Mouse (Mus musculus) hindbrain, embryonic 11.5 days (tissue): ENCODE measurements around the gene Apba2. TPM values are rescaled to one million over a fixed set of nuclear protein-coding genes. Genes with fewer than 3 reads are reported as not detected.
A peak's percentile ranks its signal among the peaks of the same experiment; 100 is the strongest.

ENCODE experiments used
- ATAC-seq: fragments of 200-750 bp; cut with Nextera tagmentation; 2 replicates; pipeline ENCODE4 v1.8.0; 2017; ENCODE audit warnings: mild to moderate bottlenecking, moderate TSS enrichment, moderate library complexity; ENCODE audit not compliant: low FRiP score
- DNase-seq: peaks from one replicate; pipeline ENCODE4 v3.0.0-alpha.2; 2015; ENCODE audit warnings: low spot score
- H3K27ac ChIP-seq: fragments of 300-500 bp; sonication (generic); 2 replicates; pipeline ENCODE4 v1.5.1; 2014; ENCODE audit warnings: mild to moderate bottlenecking, low read depth, low read length
- H3K27me3 ChIP-seq: fragments of 300-500 bp; sonication (generic); 2 replicates; pipeline ENCODE4 v1.6.1; 2014; ENCODE audit warnings: mild to moderate bottlenecking, low read length, moderate library complexity, mixed read lengths; ENCODE audit not compliant: control insufficient read depth, insufficient read depth
- H3K36me3 ChIP-seq: fragments of 300-500 bp; sonication (generic); 2 replicates; pipeline ENCODE4 v1.6.1; 2014; ENCODE audit warnings: mild to moderate bottlenecking, low read length, moderate library complexity, mixed read lengths; ENCODE audit not compliant: control insufficient read depth, insufficient read depth
- H3K4me1 ChIP-seq: fragments of 300-500 bp; sonication (generic); replicated peaks from 2 replicates; pipeline ENCODE4 v1.6.1; 2014; ENCODE audit warnings: low read length, mixed read lengths; ENCODE audit not compliant: control insufficient read depth, insufficient read depth
- H3K4me2 ChIP-seq: fragments of 300-500 bp; sonication (generic); replicated peaks from 2 replicates; pipeline ENCODE4 v1.6.1; 2014; ENCODE audit warnings: mild to moderate bottlenecking, low read depth, low read length
- H3K4me3 ChIP-seq: fragments of 300-500 bp; sonication (generic); 2 replicates; pipeline ENCODE4 v1.5.1; 2014; ENCODE audit warnings: low read depth, low read length
- H3K9ac ChIP-seq: fragments of 300-500 bp; sonication (generic); 2 replicates; pipeline ENCODE4 v1.6.1; 2014; ENCODE audit warnings: low read depth, low read length
- H3K9me3 ChIP-seq: fragments of 300-500 bp; sonication (generic); 2 replicates; pipeline ENCODE4 v1.6.1; 2016; ENCODE audit warnings: low read length; ENCODE audit not compliant: control insufficient read depth
- WGBS: fragments of 180-500 bp; shearing (Covaris S2); extraction: QIAGEN DNeasy Blood & Tissue Kit; methylation state at CpG from one replicate; pipeline ENCODE4 v1.1.7; 2014; 5-methylcytosine and 5-hydroxymethylcytosine counted together
- polyA plus RNA-seq: library from polyadenylated mRNA; unstranded; fragments of >200 nt; fragmentation: Nextera tagmentation; extraction: Ambion mirVana; gene quantifications from 2 replicates; pipeline ENCODE4 v1.2.1, GENCODE M21; 2014

The Apba2 gene
- polyA plus RNA-seq, 1 experiment from 2014 or later, result 67.0 TPM

DNA sequence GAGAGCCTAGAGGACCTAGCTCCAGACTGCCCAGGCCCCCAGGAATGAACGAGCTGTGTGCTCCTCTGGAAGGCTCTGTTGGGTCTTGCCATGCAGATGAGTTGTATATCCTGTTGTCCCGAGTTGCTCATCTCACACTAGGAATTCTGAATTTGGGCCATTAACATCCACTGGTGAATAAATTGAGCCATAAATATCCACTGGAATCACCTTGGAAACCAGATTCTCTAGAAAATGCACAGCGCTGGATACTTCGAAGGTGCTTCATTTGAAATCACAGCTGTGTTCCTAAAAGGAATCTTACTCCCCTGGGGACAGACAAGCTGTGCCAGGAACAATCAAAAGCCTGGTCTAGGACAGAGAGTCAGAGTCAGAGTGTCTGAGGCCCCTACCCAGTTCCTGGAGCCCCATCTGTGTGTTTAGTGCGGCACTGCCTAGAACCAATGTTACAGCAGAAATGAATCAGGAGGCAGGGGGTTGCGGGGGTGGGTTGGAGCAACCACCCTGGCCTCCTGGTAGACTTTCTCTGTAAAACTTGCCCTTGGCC is 196.4 kb downstream of the Apba2 start:
- no peaks in the 10 kb centered on the region for H3K4me1 ChIP-seq
- no peaks in the 10 kb centered on the region for H3K27me3 ChIP-seq
- no peak overlapping the region for H3K9ac ChIP-seq
- 73% methylated on average over 6 of the region's 6 CpGs for WGBS
- 0 out of 2 replicates have a peak overlapping the region, but pooled peaks have one; percentile 10 for H3K27ac ChIP-seq
- no peak for ATAC-seq
- DNase-seq, result no peak
- no peak overlapping the region for H3K4me3 ChIP-seq
- no peak overlapping the region for H3K4me2 ChIP-seq
- no peaks in the 10 kb centered on the region for H3K36me3 ChIP-seq
- no peaks in the 10 kb centered on the region for H3K9me3 ChIP-seq

GRCm38 (mm10) chr7:64704060-64704595 is 202.6 kb downstream of the Apba2 start:
- Histone ChIP-seq H3K4me1 (no peaks in the 10 kb centered on the region), H3K27me3 (no peaks in the 10 kb centered on the region), H3K27ac (no peak overlapping the region), H3K4me2 (no peak overlapping the region), H3K9ac (no peak overlapping the region), H3K36me3 (no peaks in the 10 kb centered on the region), H3K4me3 (no peak overlapping the region), H3K9me3 (no peaks in the 10 kb centered on the region)
- ATAC-seq (no peak), DNase-seq (peak; percentile 20)
- WGBS, result 75% methylated on average over 5 of the region's 5 CpGs

GRCm38 (mm10) chr7:64708176-64708575 is 206.7 kb downstream of the Apba2 start:
- no peaks in the 10 kb centered on the region for H3K27me3 ChIP-seq
- no peak overlapping the region for H3K4me3 ChIP-seq
- H3K9me3 ChIP-seq, result no peaks in the 10 kb centered on the region
- 90% methylated on average over 4 of the region's 4 CpGs for WGBS
- H3K4me1 ChIP-seq, result no peaks in the 10 kb centered on the region
- H3K27ac ChIP-seq, result no peak overlapping the region
- ATAC-seq (no peak), DNase-seq (no peak)
- H3K4me2 ChIP-seq, result no peak overlapping the region
- no peak overlapping the region for H3K9ac ChIP-seq
- no peaks in the 10 kb centered on the region for H3K36me3 ChIP-seq

DNA sequence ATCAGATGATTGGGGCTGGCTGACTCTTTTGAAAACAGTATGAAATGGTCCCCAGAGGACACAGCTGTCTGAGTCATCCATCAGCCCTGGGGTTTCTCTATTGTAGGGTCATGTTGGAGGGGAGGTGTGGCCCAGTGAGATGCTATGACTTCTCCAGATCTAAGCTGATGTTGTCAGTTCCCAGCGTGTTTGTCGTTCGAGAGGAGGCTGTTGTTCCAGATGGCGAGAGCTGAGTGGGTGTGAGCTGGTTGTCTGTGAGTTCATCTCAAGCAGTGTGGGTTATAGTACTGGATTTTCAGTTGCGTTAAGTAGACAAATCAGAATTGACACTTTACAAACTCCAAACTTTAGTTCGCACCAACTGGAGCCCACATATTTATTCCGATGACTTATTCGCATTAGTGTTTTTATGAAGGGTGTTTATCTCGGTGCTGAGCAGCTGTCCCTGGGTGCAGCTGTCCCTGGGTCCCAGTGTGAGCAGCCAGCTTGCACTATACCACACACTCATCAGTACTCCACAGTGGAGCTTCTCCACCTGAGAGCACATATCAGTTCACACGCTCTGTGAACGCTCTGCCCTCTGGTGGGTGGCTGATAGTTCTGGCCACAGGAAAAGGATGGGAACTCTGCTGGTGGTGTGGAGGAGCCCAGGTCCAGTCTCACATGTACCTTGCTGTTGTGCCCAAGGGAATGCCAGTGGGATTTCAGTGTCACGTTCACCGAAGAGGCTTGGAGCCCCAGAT is 208.2 kb downstream of the Apba2 start:
- Histone ChIP-seq H3K4me2 (no peak overlapping the region), H3K4me3 (no peak overlapping the region), H3K36me3 (no peaks in the 10 kb centered on the region), H3K4me1 (no peaks in the 10 kb centered on the region), H3K27me3 (no peaks in the 10 kb centered on the region), H3K27ac (no peak overlapping the region), H3K9me3 (no peaks in the 10 kb centered on the region), H3K9ac (no peak overlapping the region)
- WGBS, result 86% methylated on average over 13 of the region's 13 CpGs
- ATAC-seq (no peak), DNase-seq (peak; percentile 15)

- Histone ChIP-seq H3K9me3 (no peaks in the 10 kb centered on the region), H3K9ac (no peak overlapping the region), H3K27ac (no peak overlapping the region), H3K27me3 (no peaks in the 10 kb centered on the region), H3K4me2 (no peak overlapping the region), H3K4me1 (no peaks in the 10 kb centered on the region), H3K4me3 (no peak overlapping the region), H3K36me3 (no peaks in the 10 kb centered on the region)
- DNase-seq (no peak), ATAC-seq (no peak)
- WGBS, result 83% methylated on average over 2 of the region's 2 CpGs
These were observed 214.8 kb downstream of the Apba2 start for GRCm38 (mm10) chr7:64716286-64716685.

DNA sequence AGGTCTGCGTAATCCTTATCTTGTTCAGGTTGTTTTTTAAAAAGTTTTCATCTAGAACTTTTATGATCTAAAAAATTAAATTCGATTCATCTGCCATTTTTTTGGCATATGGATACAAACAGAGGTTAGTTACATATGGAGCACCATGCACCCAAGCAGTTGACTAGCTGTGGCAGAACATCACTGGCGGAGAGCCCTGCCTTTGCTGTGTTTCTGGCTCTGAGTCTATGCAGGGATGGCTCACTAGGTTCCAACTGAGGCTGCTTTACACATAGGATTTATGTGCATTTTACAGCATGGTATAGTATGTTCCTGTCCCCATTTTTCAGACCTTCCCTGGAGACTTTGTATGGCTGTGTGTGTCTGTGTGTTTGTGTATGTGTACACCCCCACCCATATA is 221.8 kb downstream of the Apba2 start:
- Histone ChIP-seq H3K4me2 (no peak overlapping the region), H3K9me3 (no peaks in the 10 kb centered on the region), H3K36me3 (no peaks in the 10 kb centered on the region), H3K4me1 (no peaks in the 10 kb centered on the region), H3K4me3 (no peak overlapping the region), H3K27ac (no peak overlapping the region), H3K27me3 (no peaks in the 10 kb centered on the region), H3K9ac (no peak overlapping the region)
- 87% methylated on average over 3 of the region's 3 CpGs for WGBS
- no peak for DNase-seq
- ATAC-seq, result no peak

DNA sequence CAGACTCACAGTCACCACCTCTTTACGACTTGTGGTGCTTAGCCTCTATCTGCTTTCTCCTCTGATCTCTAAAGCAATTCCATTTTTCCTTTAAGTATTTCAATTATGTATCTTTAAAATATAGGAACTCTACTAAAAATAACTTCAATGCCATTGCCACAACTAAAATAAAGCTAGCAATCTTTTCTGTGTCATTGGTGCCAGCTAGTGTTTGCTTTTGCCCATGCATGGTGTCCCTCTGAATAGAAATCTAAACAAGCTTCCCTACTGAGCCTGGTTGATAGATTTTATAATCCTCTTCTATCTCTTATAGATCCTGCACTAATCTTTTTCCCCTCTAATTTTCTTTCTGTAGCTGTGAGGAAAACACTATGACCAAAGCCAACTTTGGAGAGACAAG is 222.9 kb downstream of the Apba2 start:
- DNase-seq (no peak), ATAC-seq (no peak)
- 100% methylated on average over 1 of the region's 1 CpGs for WGBS

DNA sequence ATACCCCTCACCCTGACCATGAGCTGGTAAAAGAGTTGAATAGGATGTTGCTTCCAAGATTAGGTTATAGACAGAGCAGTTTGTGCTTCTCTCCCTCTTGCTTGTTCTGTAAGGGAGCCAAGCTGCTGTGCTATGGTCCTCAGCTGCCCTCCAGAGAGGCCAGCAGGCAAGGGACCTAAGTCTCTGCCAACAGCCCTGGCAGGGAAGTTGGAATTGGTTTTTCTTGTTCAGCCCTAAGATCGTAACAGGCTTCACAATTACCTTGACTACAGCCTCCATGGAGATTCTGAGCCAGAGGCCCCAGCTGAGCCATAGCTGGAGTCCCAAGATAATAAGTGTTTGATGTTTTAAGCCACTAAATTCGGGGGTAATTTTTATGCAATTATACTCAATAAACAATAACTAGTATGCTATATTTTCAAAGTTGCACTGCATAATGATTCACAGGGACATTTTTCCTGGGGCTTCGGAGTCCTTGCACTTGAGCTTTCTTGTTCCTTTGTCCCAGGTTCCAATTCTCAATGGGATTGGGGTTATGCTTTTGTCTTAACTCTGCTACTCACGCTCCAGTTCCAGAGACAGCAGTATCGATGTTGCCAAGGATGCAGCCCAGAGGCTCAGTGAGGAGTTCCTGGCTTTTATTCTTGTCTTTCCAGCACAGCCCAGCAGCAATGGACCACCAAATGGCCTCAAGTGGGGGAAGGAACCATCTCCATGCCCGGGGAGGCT is 224.6 kb downstream of the Apba2 start:
- Histone ChIP-seq H3K4me3 (no peak overlapping the region), H3K27ac (no peak overlapping the region), H3K4me2 (no peak overlapping the region), H3K9ac (no peak overlapping the region), H3K4me1 (no peaks in the 10 kb centered on the region), H3K36me3 (no peaks in the 10 kb centered on the region), H3K27me3 (no peaks in the 10 kb centered on the region), H3K9me3 (no peaks in the 10 kb centered on the region)
- 77% methylated on average over 6 of the region's 6 CpGs for WGBS
- no peak for DNase-seq
- no peak for ATAC-seq

More for the DNA sequence above, 222.9 kb downstream of the Apba2 start:
- no peaks in the 10 kb centered on the region for H3K9me3 ChIP-seq
- H3K4me3 ChIP-seq, result no peak overlapping the region
- no peak overlapping the region for H3K27ac ChIP-seq
- H3K27me3 ChIP-seq, result no peaks in the 10 kb centered on the region
- H3K4me1 ChIP-seq, result no peaks in the 10 kb centered on the region
- no peaks in the 10 kb centered on the region for H3K36me3 ChIP-seq
- no peak overlapping the region for H3K4me2 ChIP-seq
- H3K9ac ChIP-seq, result no peak overlapping the region
